Mouse (Mus musculus) kidney, postnatal 14 days (tissue): ENCODE data around the gene Psip1.
A peak's percentile ranks its signal among the peaks of the same experiment; 100 is the strongest.
"Not testable (repeated sequence)": the region's sequence is repeated elsewhere in the genome, so short reads cannot be mapped to it uniquely, and the experiment has no call there.

Source experiments
- DNase-seq: peaks from one replicate; pipeline ENCODE4 v3.0.0; 2022; ENCODE audit warnings: mixed read lengths

The Psip1 gene

DNA sequence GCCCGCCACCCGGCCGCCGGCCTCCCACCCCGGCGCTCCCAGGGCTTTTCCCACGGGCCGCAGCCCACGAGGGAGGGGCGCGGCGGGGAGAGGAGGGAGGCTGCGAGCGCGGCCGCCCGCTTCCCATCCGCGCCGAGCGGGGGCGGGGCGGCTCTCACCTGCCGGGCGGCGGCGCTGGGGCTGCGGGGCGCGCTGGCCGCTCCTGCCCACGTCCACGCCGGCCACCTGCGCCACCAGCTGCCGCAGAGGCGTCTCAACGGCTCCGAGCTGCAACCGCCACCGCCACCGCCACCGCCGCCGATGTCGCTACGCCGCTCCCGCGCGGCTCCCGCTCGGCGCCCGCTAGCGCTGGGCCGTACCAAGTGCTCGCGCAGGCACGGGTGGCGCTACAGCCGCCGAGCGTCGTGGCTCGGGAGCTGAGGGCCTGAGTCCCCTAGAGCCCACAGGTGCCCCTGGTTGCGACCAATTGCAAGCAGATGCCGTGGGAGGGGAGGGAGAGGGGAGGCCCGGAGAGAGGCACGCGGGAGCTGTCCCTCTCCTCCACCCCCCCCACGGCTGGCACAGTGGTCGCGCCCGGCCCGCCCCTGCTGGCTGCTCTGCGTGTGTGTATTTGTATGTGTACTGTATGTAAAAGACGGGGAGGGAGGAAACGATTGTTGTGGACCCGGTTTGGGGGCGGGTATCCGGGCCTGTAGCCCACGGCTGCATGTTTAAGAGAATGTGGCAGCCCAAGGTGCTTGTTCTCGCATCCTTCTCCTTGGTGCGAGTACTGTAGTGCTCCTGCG, at the start of gene Psip1:
TSS of gene Psip1 (minus strand) at position 343 of the 785 bp plus-strand sequence.
- peak; percentile 87 for DNase-seq

DNA sequence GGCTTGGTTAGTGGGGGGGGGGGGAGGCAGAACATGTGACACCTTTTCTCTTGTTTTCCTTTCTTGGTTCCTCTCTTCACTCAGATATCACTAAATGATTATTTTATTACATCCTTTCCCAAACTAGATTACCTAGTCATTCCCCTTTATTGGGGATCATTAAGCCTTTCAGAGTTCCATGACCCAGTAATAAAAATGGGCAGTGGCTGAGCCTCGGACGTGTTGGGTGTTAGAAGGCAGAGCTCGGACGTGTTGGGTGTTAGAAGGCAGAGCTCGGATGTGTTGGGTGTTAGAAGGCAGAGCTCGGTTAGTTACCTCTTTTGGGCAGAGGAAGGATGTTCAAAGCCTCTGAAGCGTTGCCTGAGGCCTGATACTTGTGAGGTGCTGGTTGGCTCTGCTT, 47.8 kb upstream of the Psip1 start:
- no peak for DNase-seq

DNA sequence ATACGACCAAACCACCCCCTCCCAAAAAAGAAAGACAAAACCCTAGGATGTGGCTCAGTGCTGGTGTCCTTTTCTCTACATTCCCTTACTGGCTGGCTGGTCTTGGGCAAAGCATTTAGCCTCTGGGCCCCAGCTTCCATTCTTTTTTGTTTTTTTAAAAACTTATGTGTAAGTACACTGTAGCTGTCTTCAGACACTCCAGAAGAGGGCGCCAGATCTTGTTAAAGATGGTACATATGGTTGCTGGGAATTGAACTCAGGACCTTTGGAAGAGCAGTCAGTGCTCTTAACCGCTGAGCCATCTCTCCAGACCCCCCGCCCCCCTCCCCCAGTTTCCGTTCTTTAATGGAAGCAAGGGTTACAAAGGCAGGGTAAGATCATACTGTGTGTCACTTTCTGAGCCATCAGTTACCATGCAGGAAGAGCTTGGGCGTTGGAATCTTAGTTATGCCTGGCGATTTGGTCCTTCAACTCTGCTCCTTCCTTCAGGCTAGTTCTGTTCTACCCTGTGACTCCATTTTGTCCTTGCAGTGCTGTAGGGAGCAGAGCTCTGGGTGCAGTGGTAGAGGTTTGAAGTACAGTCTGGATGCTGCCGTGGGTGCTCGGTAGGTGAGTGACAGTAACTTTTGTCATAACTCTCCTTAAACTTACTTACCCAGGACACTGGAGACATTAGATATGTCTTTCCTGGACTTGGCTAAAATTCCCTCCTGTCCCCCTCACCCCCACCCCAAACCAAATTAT, 47.1 kb upstream of the Psip1 start:
- no peak for DNase-seq

DNA sequence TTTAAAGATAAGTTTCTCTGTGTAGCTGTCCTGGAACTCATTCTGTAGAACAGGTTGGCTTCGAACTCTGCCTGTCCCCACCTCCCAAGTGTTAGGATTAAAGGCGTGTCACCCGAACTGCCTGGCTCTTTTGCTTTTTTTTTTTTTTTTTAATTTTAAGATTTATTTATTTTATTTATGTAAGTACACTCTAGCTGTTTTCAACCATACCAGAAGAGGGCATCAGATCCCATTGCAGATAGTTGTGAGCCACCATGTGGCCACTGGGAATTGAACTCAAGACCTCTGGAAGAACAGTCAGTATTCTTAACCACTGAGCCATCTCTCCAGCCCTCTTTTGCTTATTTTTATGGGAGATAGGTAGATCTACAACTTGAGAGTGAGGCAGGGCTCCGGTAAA, 43.8 kb upstream of the Psip1 start:
- DNase-seq = not testable (repeated sequence)

DNA sequence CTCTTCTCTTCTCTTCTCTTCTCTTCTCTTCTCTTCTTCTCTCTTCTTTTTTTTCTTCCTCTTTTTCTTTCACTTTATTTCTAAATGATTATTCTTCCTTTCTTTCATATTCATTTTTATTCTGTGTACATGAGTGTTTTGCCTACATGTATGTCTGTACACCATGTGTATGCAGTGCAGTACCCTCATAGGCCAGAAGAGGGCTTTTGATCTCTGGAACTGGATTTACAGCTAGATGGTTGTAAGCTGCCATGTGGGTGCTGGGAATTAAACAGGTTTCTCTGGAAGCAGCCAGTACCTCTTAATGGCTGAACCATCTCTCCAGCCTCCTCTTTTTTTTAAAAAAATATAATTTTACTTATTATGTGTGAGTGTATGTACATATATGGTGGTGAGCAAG, 41.7 kb upstream of the Psip1 start:
- peak; percentile 21 for DNase-seq

DNA sequence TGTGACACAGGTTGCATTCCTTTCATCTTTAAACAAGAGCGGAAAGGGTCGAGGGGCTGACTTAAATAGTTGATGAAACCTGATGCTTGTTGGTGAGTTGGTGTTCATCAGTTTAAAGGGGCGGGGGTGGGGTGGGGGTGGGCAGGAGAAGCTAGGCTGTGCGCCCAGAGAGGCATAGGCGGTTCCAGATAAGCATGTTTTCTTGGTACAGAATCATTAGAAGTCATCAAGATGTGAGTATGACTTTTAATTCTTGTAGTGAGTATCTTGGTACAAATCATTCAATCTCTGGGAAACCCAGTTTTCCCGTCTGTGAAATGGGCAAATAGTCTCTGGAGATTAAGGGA, 40.7 kb upstream of the Psip1 start:
- DNase-seq = no peak

DNA sequence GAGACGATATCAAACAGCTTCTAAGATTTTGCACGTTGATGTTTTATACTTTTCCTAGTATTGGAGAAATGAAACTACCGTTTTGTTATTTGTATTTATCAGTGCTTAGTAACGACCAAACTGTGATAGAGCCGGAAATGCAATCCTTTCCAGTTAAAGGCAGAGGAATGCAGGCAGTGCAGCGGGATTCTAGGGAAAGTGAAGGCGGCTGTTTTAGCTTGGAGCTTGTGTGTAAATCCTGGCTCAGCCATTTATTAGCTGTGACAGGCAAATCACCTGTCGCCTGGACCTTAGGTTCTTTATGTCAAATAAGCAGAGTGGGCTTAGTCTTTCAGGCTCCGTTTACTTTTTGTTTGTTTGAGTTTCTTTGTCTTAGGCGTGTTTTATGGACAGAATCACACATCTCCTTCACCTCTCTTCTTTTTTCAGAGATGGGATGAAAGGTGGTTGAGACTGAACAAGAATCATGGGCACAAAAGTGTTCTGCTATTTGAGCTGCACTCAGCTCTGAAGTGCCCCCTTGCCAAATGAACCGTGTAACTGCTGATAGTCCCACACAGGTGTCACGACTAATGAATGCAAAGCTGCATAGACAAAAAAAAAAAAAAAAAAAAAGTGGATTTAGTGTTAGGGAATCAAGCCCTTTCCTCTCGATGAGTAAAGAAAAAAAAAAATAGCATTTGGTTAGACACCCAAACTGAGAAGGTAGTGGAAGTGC, 40.2 kb upstream of the Psip1 start:
- DNase-seq = peak; percentile 27

DNA sequence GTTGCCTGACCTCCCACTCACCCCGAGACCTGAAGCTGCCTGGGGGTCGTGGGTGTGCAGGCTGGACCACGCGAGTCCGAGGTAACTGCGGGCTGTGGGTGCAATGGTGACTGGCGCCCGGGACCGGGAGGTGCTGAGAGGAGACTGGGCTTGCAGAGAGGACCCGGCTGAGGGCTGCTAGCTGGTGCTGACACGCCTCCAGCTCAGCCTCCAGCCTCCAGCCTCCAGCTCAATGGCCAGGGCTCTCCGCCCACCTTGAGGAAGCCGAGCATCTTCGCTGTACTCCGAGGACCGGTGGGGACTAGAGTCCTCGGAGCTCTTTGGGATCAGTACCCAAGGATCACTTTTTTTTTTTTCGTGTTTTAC, 39.4 kb upstream of the Psip1 start:
- DNase-seq = no peak

DNA sequence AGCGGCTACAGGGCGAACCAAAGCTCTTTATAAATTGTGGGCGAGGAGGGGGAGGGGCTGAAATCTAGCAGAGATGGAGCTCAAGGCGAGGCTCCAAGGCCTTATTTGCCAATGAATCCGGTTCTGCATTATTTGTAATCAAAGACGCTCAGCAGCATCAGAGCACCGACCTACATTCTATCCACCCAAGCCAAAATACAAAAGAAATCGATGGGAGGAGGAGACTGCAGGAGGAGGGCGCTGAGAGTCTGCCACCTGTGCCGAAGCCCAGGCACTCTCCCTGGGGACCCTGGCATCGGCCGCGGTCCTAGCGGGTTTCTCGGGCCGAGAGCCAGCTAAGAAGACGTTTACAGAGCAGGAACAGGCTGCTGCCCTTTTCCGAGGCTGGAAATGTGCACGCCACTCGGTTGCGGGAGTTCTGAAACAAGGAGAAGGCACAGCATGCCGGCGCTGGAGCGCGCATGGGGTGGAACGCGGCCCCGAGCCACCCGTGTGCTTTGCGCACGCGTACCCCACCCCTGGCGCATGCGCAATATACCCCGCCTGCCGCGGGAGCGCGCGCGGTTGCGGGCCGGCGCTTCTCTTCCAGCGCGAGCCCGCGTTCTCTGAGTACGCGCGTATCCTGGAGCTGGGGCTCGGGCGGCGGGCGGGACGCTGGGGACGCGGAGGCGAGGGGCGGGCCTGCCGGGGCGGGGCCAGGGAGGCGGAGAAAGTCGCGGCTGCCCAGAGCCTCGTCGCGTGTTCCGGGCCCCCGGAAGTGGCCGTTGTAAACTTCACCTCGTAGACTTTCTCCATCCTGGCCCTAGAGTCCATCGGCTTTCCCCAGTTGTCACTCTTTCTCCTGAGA, 38.8 kb upstream of the Psip1 start, which contains the start of gene Ccdc171:
TSS of gene Ccdc171 (plus strand) at position 703 of the 847 bp plus-strand sequence.
- peak; percentile 98 for DNase-seq

DNA sequence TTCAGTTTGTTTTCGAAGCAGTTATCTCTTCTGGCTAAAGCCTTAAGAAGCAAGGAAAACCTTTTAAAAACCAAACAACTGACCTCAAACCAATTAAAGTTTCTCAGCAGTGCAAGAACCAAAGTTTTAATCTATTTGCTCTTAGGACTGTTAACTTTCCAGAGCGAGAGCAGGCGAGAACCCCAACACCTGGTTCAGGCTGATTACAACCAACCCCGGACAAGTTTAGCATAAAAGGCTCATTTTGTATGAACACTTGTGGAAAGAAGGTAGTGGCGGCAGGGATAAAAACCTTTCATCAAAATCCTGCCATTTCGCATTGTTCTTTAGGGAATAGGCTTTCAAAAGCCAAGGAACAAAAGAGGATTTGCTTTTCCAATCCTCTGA, 38.2 kb upstream of the Psip1 start:
- DNase-seq = no peak

DNA sequence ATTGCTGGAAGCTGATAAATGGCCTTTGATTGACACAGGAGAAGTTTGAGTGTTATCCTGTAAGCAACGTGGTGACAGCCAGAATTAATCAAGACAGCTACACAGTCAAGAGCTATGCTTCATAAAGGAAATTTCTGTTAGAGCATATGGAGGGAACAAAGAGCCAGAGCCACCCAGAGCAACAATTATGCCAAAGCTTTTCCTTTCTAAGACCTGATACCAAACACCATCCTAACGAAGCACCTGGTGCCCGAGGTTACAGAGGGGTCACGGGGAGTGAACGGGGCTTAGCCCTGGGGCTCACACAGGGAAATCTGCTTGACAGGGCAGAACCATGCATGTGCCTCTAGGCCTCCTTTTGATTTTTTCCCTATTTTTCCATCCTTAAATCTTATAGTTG, 35.8 kb upstream of the Psip1 start:
- DNase-seq = no peak

DNA sequence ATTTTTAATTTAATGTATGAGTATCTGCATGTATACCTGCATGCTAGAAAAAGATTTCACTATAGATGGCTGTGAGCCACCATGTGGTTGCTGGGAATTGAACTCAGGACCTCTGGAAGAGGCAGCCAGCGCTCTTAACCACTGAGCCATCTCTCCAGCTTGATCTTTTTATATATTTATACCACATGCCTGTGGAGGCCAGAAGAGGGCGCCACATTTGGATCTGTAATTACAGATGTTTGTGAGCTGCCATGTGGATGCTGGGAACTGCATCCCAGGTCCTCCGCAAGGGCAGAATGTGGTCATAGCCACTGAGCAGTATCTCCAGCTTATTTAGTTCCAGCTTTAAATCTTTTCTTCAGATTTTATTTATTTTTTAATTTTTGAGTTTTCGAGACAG, 34.0 kb upstream of the Psip1 start:
- no peak for DNase-seq

DNA sequence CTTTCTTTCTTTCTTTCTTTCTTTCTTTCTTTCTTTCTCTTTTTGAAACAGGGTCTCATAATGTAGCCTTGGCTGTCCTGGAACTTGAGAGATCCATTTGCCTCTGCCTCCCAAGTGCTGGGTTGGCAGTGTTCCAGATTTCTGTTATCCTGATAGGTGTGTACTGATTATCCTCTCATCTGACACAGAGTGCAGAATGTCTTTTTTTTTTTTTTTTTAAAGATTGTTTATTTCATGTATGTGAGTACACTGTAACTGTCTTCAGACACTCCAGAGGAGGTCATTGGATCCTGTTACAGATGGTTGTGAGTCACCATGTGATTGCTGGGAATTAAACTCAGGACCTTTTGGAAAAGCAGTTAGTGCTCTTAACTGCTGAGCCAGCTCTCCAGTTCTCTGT, 33.5 kb upstream of the Psip1 start:
- DNase-seq = no peak

DNA sequence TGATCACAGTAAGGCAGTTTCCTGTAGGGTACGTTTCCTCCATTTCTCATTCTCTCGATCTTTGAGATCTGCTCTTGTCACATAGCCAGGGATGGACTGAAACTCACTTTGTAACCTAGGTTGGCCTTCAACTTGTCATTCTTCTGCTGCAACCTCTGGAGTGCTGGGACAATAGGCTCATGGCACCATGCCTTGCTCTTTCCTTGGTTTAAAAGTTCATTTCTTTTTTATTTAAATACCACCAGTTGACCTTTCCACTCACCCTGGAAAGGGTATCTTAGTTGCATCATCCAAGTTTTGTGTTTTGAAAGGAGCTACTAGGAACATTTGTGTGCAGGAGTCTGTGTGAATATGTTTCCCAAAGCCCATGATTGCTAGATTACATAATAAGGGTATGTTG, 32.9 kb upstream of the Psip1 start:
- no peak for DNase-seq

DNA sequence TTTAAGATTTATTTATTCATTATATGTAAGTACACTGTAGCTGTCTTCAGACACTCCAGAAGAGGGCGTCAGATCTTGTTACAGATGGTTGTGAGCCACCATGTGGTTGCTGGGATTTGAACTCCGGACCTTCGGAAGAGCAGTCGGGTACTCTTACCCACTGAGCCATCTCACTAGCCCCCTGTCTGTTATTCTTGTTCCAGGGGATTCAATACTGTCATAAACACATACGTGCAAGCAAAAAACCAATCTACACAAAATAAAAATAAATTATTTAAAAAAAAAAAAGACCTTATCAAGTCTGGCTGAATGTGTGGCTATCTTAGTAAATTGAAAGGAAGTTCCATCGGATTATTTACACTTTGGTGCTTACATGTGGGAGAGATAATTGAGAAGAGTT, 29.9 kb upstream of the Psip1 start:
- DNase-seq = not testable (repeated sequence)

DNA sequence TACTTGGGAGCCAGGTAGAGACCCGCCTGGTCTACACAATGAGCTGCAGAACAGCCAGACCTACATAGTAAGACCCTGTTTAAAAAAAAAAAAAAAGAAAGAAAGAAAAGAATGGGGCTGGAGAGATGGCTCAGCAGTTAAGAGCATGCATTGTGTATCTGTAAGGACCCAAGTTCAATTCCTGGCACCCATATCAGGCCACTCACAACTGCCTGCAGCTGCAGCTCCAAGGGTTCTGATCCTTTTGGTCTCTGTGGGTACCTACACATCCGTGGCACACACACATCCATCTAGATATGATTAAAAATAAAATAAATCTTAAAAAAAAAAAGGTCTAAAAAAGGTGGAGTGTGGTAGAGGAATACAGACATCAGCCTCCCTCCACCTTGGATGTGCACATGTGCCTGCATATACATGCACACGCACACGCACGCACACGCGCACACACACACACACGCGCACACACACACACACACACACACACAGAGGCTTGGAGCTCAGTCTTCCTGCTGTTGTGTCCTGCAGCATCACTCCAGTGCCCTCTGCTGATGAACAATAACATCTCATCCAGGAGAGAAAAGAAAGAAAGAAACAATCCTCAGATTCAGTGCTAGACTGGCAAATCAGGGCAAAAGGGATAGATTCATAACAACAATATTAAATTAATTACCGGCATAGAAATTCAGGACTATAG, 28.9 kb upstream of the Psip1 start:
- DNase-seq = no peak

DNA sequence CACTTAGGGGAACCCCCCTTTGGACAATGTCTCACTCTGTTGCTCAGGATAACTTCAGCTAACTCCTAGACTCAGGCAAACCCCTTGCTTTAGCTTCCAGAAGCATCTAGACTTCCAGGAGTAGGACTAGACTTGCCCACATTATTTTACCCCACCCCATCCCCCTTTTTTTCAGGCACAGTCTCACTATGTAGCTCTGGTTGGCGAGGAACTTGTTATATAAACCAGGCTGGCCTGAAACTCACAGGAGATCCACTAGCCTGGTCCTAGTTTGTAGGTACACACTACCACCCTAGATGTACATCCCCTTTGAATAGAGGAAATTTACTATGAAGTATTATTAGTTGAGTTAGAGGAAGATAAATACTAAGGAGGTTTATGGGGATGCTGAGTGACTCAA, 27.9 kb upstream of the Psip1 start:
- DNase-seq = no peak

DNA sequence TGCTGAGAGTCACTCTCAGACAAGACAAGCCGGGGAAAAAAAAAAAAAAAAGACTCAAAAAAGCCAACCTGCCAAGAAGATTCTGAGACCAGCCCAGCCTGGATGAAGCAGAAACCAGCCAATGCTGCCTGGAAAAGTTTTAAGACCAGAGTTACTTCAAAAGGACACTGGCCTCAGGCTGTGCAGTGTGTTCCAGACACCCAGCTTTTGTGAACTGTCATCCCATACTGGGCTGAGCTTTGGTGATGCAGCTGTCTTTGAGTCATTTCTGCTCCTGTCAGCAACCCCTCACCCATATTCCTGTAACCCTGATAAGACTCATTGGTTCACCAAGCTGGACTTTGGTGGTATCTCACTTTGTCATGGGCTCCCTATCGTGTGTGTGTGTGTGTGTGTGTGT, 26.4 kb upstream of the Psip1 start:
- DNase-seq = no peak

DNA sequence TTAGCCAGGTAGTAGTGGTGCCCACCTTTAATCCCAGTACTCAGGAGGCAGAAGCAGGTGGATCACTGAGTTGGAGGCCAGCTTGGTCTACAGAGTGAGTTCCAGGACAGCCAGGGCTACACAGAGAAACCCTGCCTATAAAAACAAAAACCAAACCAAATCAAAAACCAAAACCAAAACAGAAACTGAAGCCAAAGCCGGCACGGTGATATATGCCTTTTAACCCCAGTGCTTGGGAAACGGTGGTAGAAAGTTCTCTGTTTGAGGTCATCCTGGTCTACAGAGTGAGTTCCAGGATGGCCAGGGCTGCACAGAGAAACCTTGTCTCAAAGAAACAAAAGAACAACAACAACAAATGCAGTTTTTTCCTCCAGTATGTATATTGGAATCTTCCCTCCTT, 26.0 kb upstream of the Psip1 start:
- DNase-seq = no peak

DNA sequence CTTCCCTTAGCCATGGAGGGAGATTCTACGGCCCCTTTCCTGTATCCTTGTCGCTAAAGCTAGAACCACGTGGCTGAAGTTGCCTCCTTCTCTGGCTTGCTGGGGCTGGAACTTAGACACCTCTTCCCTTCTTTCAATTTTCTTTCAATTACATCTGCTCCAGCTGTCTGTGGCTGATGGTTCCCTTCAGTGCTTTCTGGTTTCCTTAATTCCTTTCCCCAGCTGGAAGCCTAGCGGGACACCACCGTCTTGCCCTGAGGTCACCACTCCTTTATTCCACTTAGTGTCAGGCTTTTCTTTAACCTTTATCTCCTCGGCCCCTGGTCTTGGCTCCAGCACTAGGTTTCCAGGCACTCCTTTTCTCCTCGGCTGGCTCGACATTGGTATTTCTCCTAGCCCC, 24.8 kb upstream of the Psip1 start:
- DNase-seq = no peak

DNA sequence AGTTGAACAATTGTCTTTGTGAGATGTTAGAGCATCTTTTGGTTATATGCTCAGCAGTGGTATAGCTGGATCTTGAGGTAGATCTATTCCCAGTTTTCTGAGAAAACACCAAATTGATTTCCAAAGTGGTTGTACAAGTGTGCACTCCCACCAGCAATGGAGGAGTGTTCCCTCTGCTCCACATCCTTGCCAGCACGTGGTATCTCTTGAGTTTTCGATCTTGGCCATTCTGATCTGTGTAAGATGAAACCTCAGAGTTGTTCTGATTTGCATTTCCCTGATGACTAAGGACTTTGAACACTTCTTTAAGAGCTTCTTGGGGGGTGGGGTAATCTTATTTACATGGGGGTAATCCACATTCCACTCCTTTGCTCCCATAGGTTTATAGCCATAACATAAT, 23.3 kb upstream of the Psip1 start:
- DNase-seq = no peak

DNA sequence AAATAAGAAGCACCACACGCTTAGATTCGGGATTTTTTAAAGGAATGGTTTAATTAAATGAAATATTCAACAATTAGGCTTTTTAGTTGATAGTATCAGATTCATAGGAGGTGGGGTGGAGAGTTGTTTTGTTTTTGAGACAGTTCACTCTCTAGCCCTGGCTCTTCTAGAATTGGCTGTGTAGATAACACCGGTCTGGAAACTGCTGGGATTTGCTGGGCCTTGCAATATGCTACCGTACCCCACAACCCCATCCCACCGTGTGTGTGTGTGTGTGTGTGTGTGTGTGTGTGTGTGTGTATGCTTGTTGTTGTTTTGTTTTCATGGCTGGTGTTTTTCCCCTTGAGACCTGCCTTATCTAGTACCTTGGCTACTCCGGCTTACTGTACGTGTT, 14.8 kb upstream of the Psip1 start:
- DNase-seq = no peak
